Mouse (Mus musculus) Patski (cell line): ENCODE measurements at regions not wholly inside any gene's neighbourhood (a gene's known extent, or its start where the extent isn't known, plus 50 kb on each side); places are given as distances from the start of the nearest gene placed in this dataset.
"Not testable (repeated sequence)": the region's sequence is repeated elsewhere in the genome, so short reads cannot be mapped to it uniquely, and the experiment has no call there.

ENCODE experiments used
- ATAC-seq: fragments of 100-300 bp; one replicate; pipeline ENCODE4 v1.8.0; 2021
- CTCF ChIA-PET: fragments of 350-600 bp; sonication (Branson Sonifier 250); formaldehyde crosslinking; loops from one replicate; lab custom pipeline; 2022; ENCODE audit warnings: inconsistent platforms; lab: Charles Lee
- POLR2A ChIA-PET: fragments of 350-600 bp; sonication (Branson Sonifier 250); formaldehyde crosslinking; loops from one replicate; lab custom pipeline; 2022; ENCODE audit warnings: antibody characterized with exemption, inconsistent platforms; lab: Charles Lee
- DNase-seq: peaks from one replicate; pipeline ENCODE4 v3.0.0-alpha.2; 2011; ENCODE audit warnings: low read depth, low spot score
- H3K27me3 ChIP-seq: fragments of 371-371 bp; one replicate; pipeline ENCODE4 v1.5.1; 2021
- CTCF ChIP-seq: fragments of 100-300 bp; IDR thresholded peaks from one replicate; pipeline ENCODE4 v1.5.1; 2021
- in situ Hi-C: fragments of 300-500 bp; cut with MboI; formaldehyde crosslinking; loops from 3 replicates; pipeline ENCODE4 v1.11.1; 2018; ENCODE audit warnings: low pct_unique_long_range_greater_than_20kb, mixed read lengths

DNA sequence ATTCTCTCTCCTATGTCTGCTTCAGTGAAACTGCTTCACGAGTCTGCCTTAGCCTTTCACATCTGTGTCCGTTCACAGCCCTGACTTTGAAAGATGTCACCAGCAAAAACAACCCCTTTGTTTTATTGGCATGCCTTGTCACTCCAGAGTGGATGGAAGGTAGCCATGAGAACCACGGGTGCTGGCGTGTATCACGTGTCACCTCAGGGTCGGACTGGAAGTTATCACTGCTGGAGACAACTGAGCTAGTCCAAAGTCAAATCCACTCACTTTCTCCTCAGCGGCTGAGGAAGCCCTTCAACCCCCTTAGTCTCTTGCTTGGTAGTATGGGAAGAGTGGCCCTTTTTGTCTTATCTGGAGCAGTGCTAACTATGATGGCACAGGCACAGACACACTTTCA, 171.3 kb upstream of the Rhobtb1 start:
- ChIA-PET CTCF (no interaction called here), POLR2A (no interaction called here)
- no peaks in the 10 kb centered on the region for H3K27me3 ChIP-seq
- ATAC-seq: no peak
- DNase-seq: no peak
- in situ Hi-C loops: no loop called here
- no peak for TF ChIP-seq CTCF

DNA sequence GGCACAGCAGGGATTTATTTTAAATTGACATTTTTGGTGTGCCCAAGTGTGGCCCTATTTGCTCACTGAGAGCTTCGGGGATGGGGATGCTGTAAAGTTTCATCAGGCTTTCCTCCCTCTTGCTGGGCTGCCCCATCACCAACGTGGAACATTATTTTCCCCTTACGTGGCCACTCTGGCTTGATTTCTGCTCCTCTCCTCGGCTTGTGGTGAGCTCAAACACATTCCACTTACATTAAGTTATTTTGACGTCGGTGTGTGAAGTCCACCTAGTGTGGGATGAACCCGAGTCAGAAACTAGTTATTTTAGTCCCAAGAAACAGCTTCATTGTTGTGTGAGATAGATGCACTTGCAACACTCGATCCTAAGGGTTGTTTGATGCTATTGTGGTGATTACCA, 168.9 kb upstream of the Rhobtb1 start:
- ChIA-PET CTCF (interaction anchor here (1.4 kb wide), 1 partner anchor 74 kb away, joined by 3 read pairs; no protein-coding TSS in a partner anchor), POLR2A (no interaction called here)
- DNase-seq (peak; percentile 42), ATAC-seq (peak; percentile 54)
- TF ChIP-seq CTCF: no peak
- in situ Hi-C loops: no loop called here
- H3K27me3 ChIP-seq: no peaks in the 10 kb centered on the region

GRCm38 (mm10) chr10:68990584-68990983, 160.7 kb upstream of the Rhobtb1 start:
- CTCF ChIA-PET: interaction anchor here (0.8 to 1.0 kb wide), 2 partner anchors 15 to 19 kb away, joined by 3 read pairs; no protein-coding TSS in a partner anchor
- POLR2A ChIA-PET: no interaction called here
- DNase-seq (peak; percentile 76), ATAC-seq (peak; percentile 95)
- no peak for TF ChIP-seq CTCF
- H3K27me3 ChIP-seq: no peaks in the 10 kb centered on the region
- in situ Hi-C loops: no loop called here

GRCm38 (mm10) chr10:68999610-69000009, 151.6 kb upstream of the Rhobtb1 start:
- POLR2A ChIA-PET: no interaction called here
- H3K27me3 ChIP-seq: no peaks in the 10 kb centered on the region
- CTCF ChIA-PET: no interaction called here
- in situ Hi-C loops: loop anchor here (5.0 to 10.0 kb wide), 3 partner anchors 87 to 535 kb away; no protein-coding TSS in a partner anchor
- ATAC-seq (no peak), DNase-seq (no peak)
- TF ChIP-seq CTCF: no peak

- in situ Hi-C loops: loop anchor here (10.0 kb wide), 2 partner anchors 323 to 537 kb away; no protein-coding TSS in a partner anchor
- ATAC-seq: no peak
- no peak for DNase-seq
- CTCF ChIA-PET: no interaction called here
- POLR2A ChIA-PET: interaction anchor here (0.6 kb wide), 1 partner anchor 8 kb away, joined by 3 read pairs; no protein-coding TSS in a partner anchor
- H3K27me3 ChIP-seq: no peaks in the 10 kb centered on the region
- no peak for TF ChIP-seq CTCF
Measured at GRCm38 (mm10) chr10:69001654-69002435, 149.4 kb upstream of the Rhobtb1 start.

GRCm38 (mm10) chr10:69005199-69005872, 145.9 kb upstream of the Rhobtb1 start:
- no peak for ATAC-seq
- ChIA-PET POLR2A (no interaction called here), CTCF (interaction anchor here (0.6 to 1.3 kb wide), 5 partner anchors 9 to 541 kb away, joined by 3 read pairs; no protein-coding TSS in a partner anchor)
- no peaks in the 10 kb centered on the region for H3K27me3 ChIP-seq
- peak; percentile 91 for TF ChIP-seq CTCF
- DNase-seq: no peak
- in situ Hi-C loops: loop anchor here (10.0 kb wide), 2 partner anchors 319 to 541 kb away; no protein-coding TSS in a partner anchor

DNA sequence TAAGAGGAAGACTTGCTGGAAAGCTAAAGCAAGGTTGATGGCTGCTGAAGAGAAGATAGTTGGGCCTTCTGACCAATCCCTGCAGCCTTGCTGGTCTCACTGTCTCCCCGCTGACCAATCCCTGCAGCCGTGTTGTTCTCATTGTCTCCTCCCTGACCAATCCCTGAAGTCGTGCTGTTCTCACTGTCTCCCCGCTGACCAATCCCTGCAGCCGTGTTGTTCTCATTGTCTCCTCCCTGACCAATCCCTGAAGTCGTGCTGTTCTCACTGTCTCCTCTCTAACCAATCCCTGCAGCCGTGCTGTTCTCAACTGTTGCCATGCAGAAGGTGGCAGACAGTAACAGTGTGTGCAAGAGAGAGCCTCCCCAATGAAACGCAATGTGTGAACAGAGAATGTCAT, 142.6 kb upstream of the Rhobtb1 start:
- in situ Hi-C loops: loop anchor here (10.0 kb wide), 2 partner anchors 316 to 544 kb away; no protein-coding TSS in a partner anchor
- ATAC-seq, POLR2A ChIA-PET, H3K27me3 ChIP-seq, DNase-seq: not testable (repeated sequence)
- CTCF ChIA-PET: interaction anchor here (0.9 to 1.5 kb wide), 2 partner anchors 12 to 18 kb away, joined by 3 read pairs; no protein-coding TSS in a partner anchor

GRCm38 (mm10) chr10:69020811-69021743, 130.2 kb upstream of the Rhobtb1 start:
- POLR2A ChIA-PET: no interaction called here
- no peaks in the 10 kb centered on the region for H3K27me3 ChIP-seq
- DNase-seq (no peak), ATAC-seq (no peak)
- CTCF ChIA-PET: interaction anchor here (1.2 kb wide), 2 partner anchors 12 to 15 kb away, joined by 3 read pairs; no protein-coding TSS in a partner anchor
- TF ChIP-seq CTCF: no peak
- in situ Hi-C loops: no loop called here

- no peak for ATAC-seq
- H3K27me3 ChIP-seq: no peaks in the 10 kb centered on the region
- no peak for DNase-seq
- in situ Hi-C loops: no loop called here
- no peak for TF ChIP-seq CTCF
- POLR2A ChIA-PET: interaction anchor here (0.8 kb wide), 1 partner anchor 11 kb away, joined by 3 read pairs; no protein-coding TSS in a partner anchor
- CTCF ChIA-PET: no interaction called here
Measured at GRCm38 (mm10) chr10:69033410-69033809, 117.8 kb upstream of the Rhobtb1 start.
